Mouse (Mus musculus) liver, embryonic 11.5 days (tissue): Measurements from ENCODE around the gene Olfr156. TPM values are rescaled to one million over a fixed set of nuclear protein-coding genes. Genes with fewer than 3 reads are reported as not detected.

Experiments used
- ATAC-seq: fragments of 200-750 bp; cut with Nextera tagmentation; replicated peaks from 2 replicates; pipeline ENCODE4 v1.8.0; 2017; ENCODE audit warnings: moderate number of reproducible peaks, mild to moderate bottlenecking, moderate TSS enrichment, moderate library complexity; ENCODE audit not compliant: low FRiP score
- DNase-seq: peaks from one replicate; pipeline ENCODE4 v3.0.0-alpha.2; 2017; ENCODE audit warnings: low spot score
- H3K27ac ChIP-seq: fragments of 300-500 bp; sonication (generic); 2 replicates; pipeline ENCODE4 v1.5.1; 2014; ENCODE audit warnings: mild to moderate bottlenecking, low read depth, low read length, control low read depth
- H3K27me3 ChIP-seq: fragments of 300-500 bp; sonication (generic); replicated peaks from 2 replicates; pipeline ENCODE4 v1.6.1; 2014; ENCODE audit warnings: low read length, mixed read lengths; ENCODE audit not compliant: control insufficient read depth, insufficient read depth
- H3K36me3 ChIP-seq: fragments of 300-500 bp; sonication (generic); 2 replicates; pipeline ENCODE4 v1.6.1; 2014; ENCODE audit warnings: mild to moderate bottlenecking, low read length, moderate library complexity, mixed read lengths; ENCODE audit not compliant: control insufficient read depth, insufficient read depth
- H3K4me1 ChIP-seq: fragments of 300-500 bp; sonication (generic); replicated peaks from 2 replicates; pipeline ENCODE4 v1.6.1; 2014; ENCODE audit warnings: low read length, mixed read lengths; ENCODE audit not compliant: control insufficient read depth, insufficient read depth
- H3K4me2 ChIP-seq: fragments of 300-500 bp; sonication (generic); 2 replicates; pipeline ENCODE4 v1.6.1; 2014; ENCODE audit warnings: mild to moderate bottlenecking, control low read depth, moderate library complexity
- H3K4me3 ChIP-seq: fragments of 300-500 bp; sonication (generic); 2 replicates; pipeline ENCODE4 v1.5.1; 2014; ENCODE audit warnings: low read depth, low read length, control low read depth
- H3K9ac ChIP-seq: fragments of 300-500 bp; sonication (generic); 2 replicates; pipeline ENCODE4 v1.6.1; 2014; ENCODE audit warnings: low read depth, low read length, control low read depth
- H3K9me3 ChIP-seq: fragments of 300-500 bp; sonication (generic); 2 replicates; pipeline ENCODE4 v1.6.1; 2016; ENCODE audit warnings: low read length, inconsistent platforms, mixed read lengths; ENCODE audit not compliant: control insufficient read depth
- WGBS: fragments of 180-500 bp; shearing (Covaris S2); extraction: QIAGEN DNeasy Blood & Tissue Kit; methylation state at CpG from one replicate; pipeline ENCODE4 v1.1.7; 2014; 5-methylcytosine and 5-hydroxymethylcytosine counted together
- polyA plus RNA-seq: library from polyadenylated mRNA; unstranded; fragments of >200 nt; fragmentation: Nextera tagmentation; extraction: Ambion mirVana; gene quantifications from 2 replicates; pipeline ENCODE4 v1.2.1, GENCODE M21; 2014

Gene Olfr156
- polyA plus RNA-seq = not detected in 2 replicates

GRCm38 (mm10) chr4:43823845-43824337 lies at the start of gene Olfr156:
Gene Olfr156 (minus strand): TSS chr4:43823895.
- no peak within 1 kb of the TSS for H3K27ac ChIP-seq
- WGBS = 20% methylated on average over 7 of the region's 7 CpGs
- no peak within 1 kb of the TSS for H3K4me2 ChIP-seq
- H3K27me3 ChIP-seq = no peaks in the 10 kb centered on the region
- no peaks in the 10 kb centered on the region for H3K4me1 ChIP-seq
- no peaks in the 10 kb centered on the region for H3K9me3 ChIP-seq
- H3K36me3 ChIP-seq = no peaks in the 10 kb centered on the region
- no peak within 1 kb of the TSS for H3K4me3 ChIP-seq
- H3K9ac ChIP-seq = no peak within 1 kb of the TSS
- no peak for ATAC-seq
- no peak for DNase-seq

- Histone ChIP-seq H3K9ac (no peak overlapping the region), H3K36me3 (no peaks in the 10 kb centered on the region), H3K27ac (no peak overlapping the region), H3K4me3 (no peak overlapping the region), H3K4me2 (no peak overlapping the region), H3K9me3 (no peaks in the 10 kb centered on the region), H3K4me1 (no peaks in the 10 kb centered on the region), H3K27me3 (no peaks in the 10 kb centered on the region)
- ATAC-seq (no peak), DNase-seq (no peak)
- 80% methylated on average over 10 of the region's 10 CpGs for WGBS
Measured at GRCm38 (mm10) chr4:43869821-43870220, 46.1 kb upstream of the Olfr156 start.

- Histone ChIP-seq H3K9ac (no peak overlapping the region), H3K4me2 (no peak overlapping the region), H3K9me3 (no peaks in the 10 kb centered on the region), H3K27me3 (no peaks in the 10 kb centered on the region), H3K4me1 (no peaks in the 10 kb centered on the region), H3K36me3 (no peaks in the 10 kb centered on the region), H3K4me3 (no peak overlapping the region), H3K27ac (no peak overlapping the region)
- DNase-seq (peak; percentile 24), ATAC-seq (no peak)
- WGBS = 53% methylated on average over 4 of the region's 4 CpGs
Measured at GRCm38 (mm10) chr4:43863298-43863697, 39.6 kb upstream of the Olfr156 start.

- H3K4me2 ChIP-seq = no peak overlapping the region
- WGBS = 14% methylated on average over 14 of the region's 14 CpGs
Measured at GRCm38 (mm10) chr4:43860744-43861519, 37.2 kb upstream of the Olfr156 start.

GRCm38 (mm10) chr4:43859886-43860285 lies 36.2 kb upstream of the Olfr156 start:
- Histone ChIP-seq H3K27me3 (no peaks in the 10 kb centered on the region), H3K36me3 (no peaks in the 10 kb centered on the region), H3K4me3 (no peak overlapping the region), H3K9me3 (no peaks in the 10 kb centered on the region), H3K4me2 (no peak overlapping the region), H3K4me1 (no peaks in the 10 kb centered on the region), H3K9ac (no peak overlapping the region), H3K27ac (no peak overlapping the region)
- DNase-seq = peak; percentile 29
- ATAC-seq = no peak
- WGBS = 80% methylated on average over 10 of the region's 10 CpGs

More at GRCm38 (mm10) chr4:43860744-43861519, 37.2 kb upstream of the Olfr156 start:
- H3K4me3 ChIP-seq = no peak overlapping the region
- H3K36me3 ChIP-seq = no peaks in the 10 kb centered on the region
- ATAC-seq (no peak), DNase-seq (peak; percentile 62)
- H3K9me3 ChIP-seq = no peaks in the 10 kb centered on the region
- H3K9ac ChIP-seq = no peak overlapping the region
- H3K4me1 ChIP-seq = no peaks in the 10 kb centered on the region
- no peaks in the 10 kb centered on the region for H3K27me3 ChIP-seq
- no peak overlapping the region for H3K27ac ChIP-seq

- Histone ChIP-seq H3K4me3 (no peak overlapping the region), H3K36me3 (no peaks in the 10 kb centered on the region), H3K4me2 (no peak overlapping the region), H3K27me3 (no peaks in the 10 kb centered on the region), H3K4me1 (no peaks in the 10 kb centered on the region), H3K9me3 (no peaks in the 10 kb centered on the region), H3K9ac (no peak overlapping the region), H3K27ac (no peak overlapping the region)
- no peak for ATAC-seq
- DNase-seq = no peak
- 69% methylated on average over 8 of the region's 8 CpGs for WGBS
Measured at GRCm38 (mm10) chr4:43854101-43854500, 30.4 kb upstream of the Olfr156 start.

- H3K27ac ChIP-seq = no peak within 1 kb of the TSS
- H3K36me3 ChIP-seq = no peaks in the 10 kb centered on the region
- ATAC-seq (no peak), DNase-seq (no peak)
- H3K4me2 ChIP-seq = no peak within 1 kb of the TSS
- H3K9ac ChIP-seq = no peak within 1 kb of the TSS
- no peaks in the 10 kb centered on the region for H3K9me3 ChIP-seq
- no peak within 1 kb of the TSS for H3K4me3 ChIP-seq
- no peaks in the 10 kb centered on the region for H3K4me1 ChIP-seq
- WGBS = 85% methylated on average over 6 of the region's 6 CpGs
- H3K27me3 ChIP-seq = no peaks in the 10 kb centered on the region
Measured at GRCm38 (mm10) chr4:43851265-43851664, 27.6 kb upstream of the Olfr156 start, which contains the start of gene Olfr155. Gene Olfr155 (plus strand): TSS chr4:43851565.

- H3K36me3 ChIP-seq = no peaks in the 10 kb centered on the region
- no peak within 1 kb of the TSS for H3K27ac ChIP-seq
- no peak within 1 kb of the TSS for H3K4me3 ChIP-seq
- H3K4me2 ChIP-seq = no peak within 1 kb of the TSS
- H3K9me3 ChIP-seq = no peaks in the 10 kb centered on the region
- H3K9ac ChIP-seq = no peak within 1 kb of the TSS
- H3K4me1 ChIP-seq = no peaks in the 10 kb centered on the region
- no peaks in the 10 kb centered on the region for H3K27me3 ChIP-seq
- no peak for ATAC-seq
- DNase-seq = no peak
- WGBS = 61% methylated on average over 1 of the region's 1 CpGs
Measured at GRCm38 (mm10) chr4:43840101-43840500, 16.4 kb upstream of the Olfr156 start, which contains the start of gene Olfr157. Gene Olfr157 (minus strand): TSS chr4:43840201.

- Histone ChIP-seq H3K4me2 (no peak overlapping the region), H3K27ac (no peak overlapping the region), H3K36me3 (no peaks in the 10 kb centered on the region), H3K4me1 (no peaks in the 10 kb centered on the region), H3K27me3 (no peaks in the 10 kb centered on the region), H3K4me3 (no peak overlapping the region), H3K9me3 (no peaks in the 10 kb centered on the region), H3K9ac (no peak overlapping the region)
- WGBS = 63% methylated on average over 3 of the region's 3 CpGs
- DNase-seq (no peak), ATAC-seq (no peak)
Measured at GRCm38 (mm10) chr4:43838326-43838725, 14.6 kb upstream of the Olfr156 start.
